Mouse (Mus musculus) kidney, adult 2 months (tissue): ENCODE measurements around the gene Ppdpf. TPM values are rescaled to one million over a fixed set of nuclear protein-coding genes. Genes with fewer than 3 reads are reported as not detected.

ENCODE experiments used
- DNase-seq: peaks from one replicate; pipeline ENCODE4 v3.0.0; 2021
- H3K27ac ChIP-seq: fragments of 200-500 bp; 2 replicates; pipeline ENCODE4 v1.5.1; 2012; ENCODE audit warnings: low read depth, low read length, control low read depth, inconsistent platforms; ENCODE audit not compliant: insufficient read depth
- H3K27me3 ChIP-seq: fragments of 200-500 bp; replicated peaks from 2 replicates; pipeline ENCODE4 v1.6.1; 2012; ENCODE audit warnings: mild to moderate bottlenecking, moderate library complexity, low read length, inconsistent platforms; ENCODE audit not compliant: control insufficient read depth, insufficient read depth
- H3K36me3 ChIP-seq: fragments of 200-500 bp; 2 replicates; pipeline ENCODE4 v1.6.1; 2012; ENCODE audit warnings: mild to moderate bottlenecking, moderate library complexity, low read length, inconsistent platforms; ENCODE audit not compliant: control insufficient read depth, insufficient read depth
- H3K4me1 ChIP-seq: fragments of 200-500 bp; 2 replicates; pipeline ENCODE4 v1.6.1; 2011; ENCODE audit warnings: low read length; ENCODE audit not compliant: control insufficient read depth, insufficient read depth
- H3K4me3 ChIP-seq: fragments of 200-500 bp; 2 replicates; pipeline ENCODE4 v1.5.1; 2011; ENCODE audit warnings: mild to moderate bottlenecking, low read depth, low read length, control low read depth; ENCODE audit not compliant: insufficient read depth
- CTCF ChIP-seq: fragments of 200-500 bp; conservative IDR thresholded peaks from 2 replicates; pipeline ENCODE4 v1.5.1; 2011; ENCODE audit warnings: low read depth, mild to moderate bottlenecking, control low read depth, low read length, moderate library complexity, mixed read lengths; ENCODE audit not compliant: insufficient read depth, insufficient read length
- POLR2A ChIP-seq: fragments of 200-500 bp; IDR thresholded peaks from one replicate; pipeline ENCODE4 v1.6.1; 2011; ENCODE audit warnings: low read depth, low read length, control low read depth
- WGBS: fragments of 180-500 bp; shearing (Covaris S2); methylation state at CpG from one replicate; pipeline ENCODE4 v1.1.7; 2018; 5-methylcytosine and 5-hydroxymethylcytosine counted together
- polyA plus RNA-seq: library from polyadenylated mRNA; depleted of rRNA; stranded (reverse); fragments of >200 nt; gene quantifications from 2 replicates; pipeline ENCODE4 v1.2.3, GENCODE M21; 2012; rRNA removed

Ppdpf gene
- polyA plus RNA-seq, 1 experiment: 162 TPM

- DNase-seq: no peak
- no peaks in the 10 kb centered on the region for H3K4me1 ChIP-seq
- H3K27ac ChIP-seq: no peak overlapping the region
- 93% methylated on average over 15 of the region's 15 CpGs for WGBS
- H3K4me3 ChIP-seq: no peak overlapping the region
- no peak for TF ChIP-seq CTCF
- TF ChIP-seq POLR2A: no peak
- no peaks in the 10 kb centered on the region for H3K36me3 ChIP-seq
- H3K27me3 ChIP-seq: no peaks in the 10 kb centered on the region
Observed at GRCm38 (mm10) chr2:181233443-181233842, 46.4 kb downstream of the Ppdpf start.

GRCm38 (mm10) chr2:181234680-181235079, 47.6 kb downstream of the Ppdpf start:
- no peaks in the 10 kb centered on the region for H3K27me3 ChIP-seq
- no peaks in the 10 kb centered on the region for H3K36me3 ChIP-seq
- WGBS: 90% methylated on average over 11 of the region's 11 CpGs
- no peak for DNase-seq
- H3K4me3 ChIP-seq: no peak overlapping the region
- H3K4me1 ChIP-seq: no peaks in the 10 kb centered on the region
- TF ChIP-seq CTCF (no peak), POLR2A (no peak)
- H3K27ac ChIP-seq: no peak overlapping the region

GRCm38 (mm10) chr2:181235681-181236566, 48.9 kb downstream of the Ppdpf start:
- WGBS: 83% methylated on average over 23 of the region's 23 CpGs
- Histone ChIP-seq H3K4me1 (no peaks in the 10 kb centered on the region), H3K4me3 (no peak overlapping the region), H3K36me3 (no peaks in the 10 kb centered on the region), H3K27me3 (no peaks in the 10 kb centered on the region), H3K27ac (no peak overlapping the region)
- TF ChIP-seq CTCF: peak; percentile 44
- TF ChIP-seq POLR2A: no peak
- DNase-seq: no peak

- Histone ChIP-seq H3K4me3 (no peak overlapping the region), H3K36me3 (no peaks in the 10 kb centered on the region), H3K4me1 (no peaks in the 10 kb centered on the region), H3K27ac (no peak overlapping the region), H3K27me3 (no peaks in the 10 kb centered on the region)
- DNase-seq: no peak
- TF ChIP-seq POLR2A (no peak), CTCF (no peak)
- WGBS: 91% methylated on average over 17 of the region's 17 CpGs
Observed at GRCm38 (mm10) chr2:181237251-181238014, 50.4 kb downstream of the Ppdpf start.

- Histone ChIP-seq H3K4me3 (no peak overlapping the region), H3K4me1 (no peaks in the 10 kb centered on the region), H3K36me3 (no peaks in the 10 kb centered on the region), H3K27ac (no peak overlapping the region), H3K27me3 (no peaks in the 10 kb centered on the region)
- DNase-seq: peak; percentile 37
- TF ChIP-seq POLR2A (no peak), CTCF (no peak)
- 63% methylated on average over 10 of the region's 10 CpGs for WGBS
Observed at GRCm38 (mm10) chr2:181238091-181238610, 51.1 kb downstream of the Ppdpf start.

Other genes starting within 250 kb of the Ppdpf start
- gene Nkain4, start 232.5 kb upstream of the Ppdpf start, polyA plus RNA-seq: 2.0 and 3.7 TPM in 2 replicates
- 35.6 and 38.9 TPM in 2 replicates for gene Arfgap1, start 220.0 kb upstream of the Ppdpf start, polyA plus RNA-seq
- 1.2 and 1.3 TPM in 2 replicates for gene Col20a1, start 200.7 kb upstream of the Ppdpf start, polyA plus RNA-seq
- gene Chrna4, start 143.7 kb upstream of the Ppdpf start, polyA plus RNA-seq: 37.8 and 42.6 TPM in 2 replicates
- gene Kcnq2, start 51.9 kb upstream of the Ppdpf start, polyA plus RNA-seq: 0.05 and 0.31 TPM in 2 replicates
- 0.92 and 18.7 TPM in 2 replicates for gene Eef1a2, start 30.2 kb upstream of the Ppdpf start, polyA plus RNA-seq
- gene Ptk6, start 15.5 kb downstream of the Ppdpf start, polyA plus RNA-seq: 0.12 and 0.16 TPM in 2 replicates
- 0.87 and 0.91 TPM in 2 replicates for gene Srms, start 25.9 kb downstream of the Ppdpf start, polyA plus RNA-seq
- gene Fndc11, start 32.8 kb downstream of the Ppdpf start, polyA plus RNA-seq: 0.72 and 0.77 TPM in 2 replicates
- gene Helz2, start 54.8 kb downstream of the Ppdpf start, polyA plus RNA-seq: 15.4 and 17.5 TPM in 2 replicates
- 12.8 and 14.5 TPM in 2 replicates for gene Gmeb2, start 100.8 kb downstream of the Ppdpf start, polyA plus RNA-seq
- 0.46 and 2.4 TPM in 2 replicates for gene Stmn3, start 127.3 kb downstream of the Ppdpf start, polyA plus RNA-seq
- 30.2 and 30.9 TPM in 2 replicates for gene Rtel1, start 132.5 kb downstream of the Ppdpf start, polyA plus RNA-seq
- gene Zgpat, start 177.7 kb downstream of the Ppdpf start, polyA plus RNA-seq: 29.6 and 35.2 TPM in 2 replicates
- gene Arfrp1, start 178.2 kb downstream of the Ppdpf start, polyA plus RNA-seq: 32.0 and 36.0 TPM in 2 replicates
- 35.1 and 53.7 TPM in 2 replicates for gene Lime1, start 192.8 kb downstream of the Ppdpf start, polyA plus RNA-seq